Mouse (Mus musculus): Measurements from ENCODE around the gene 1700001C02Rik. TPM values are rescaled to one million over a fixed set of nuclear protein-coding genes. Genes with fewer than 3 reads are reported as not detected.

Gene 1700001C02Rik
- polyA plus RNA-seq, 1 experiment from 2014 or later = not detected

DNA sequence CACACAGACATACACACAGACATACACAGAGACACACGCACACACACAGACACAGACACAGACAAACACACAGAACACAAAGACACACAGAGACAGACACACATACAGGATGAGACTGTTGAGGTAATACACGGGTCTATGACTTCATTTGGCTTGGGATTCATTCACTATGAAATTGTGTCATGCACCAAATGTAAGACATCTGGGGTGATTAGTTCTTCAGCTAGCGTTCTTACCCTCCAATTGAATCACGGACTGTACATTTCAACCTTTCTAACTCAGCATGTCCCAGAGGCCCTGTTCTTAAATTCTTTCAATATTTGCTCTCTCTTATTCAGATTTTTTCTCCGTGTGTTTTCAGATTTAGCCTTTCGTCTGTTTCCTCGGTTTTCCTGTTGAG lies 28.8 kb downstream of the 1700001C02Rik start:
- no peak overlapping the region for H3K4me2 ChIP-seq
- H3K9me3 ChIP-seq (replicated peaks) = no peaks in the 10 kb centered on the region
- H3K36me3 ChIP-seq = no peaks in the 10 kb centered on the region
- H3K27me3 ChIP-seq = no peaks in the 10 kb centered on the region
- H3K27ac ChIP-seq = no peak overlapping the region
- ATAC-seq (replicated peaks; ENCODE audit: insufficient number of reproducible peaks, insufficient read depth, low FRiP score, low read depth) = no peak
- no peak overlapping the region for H3K4me3 ChIP-seq
- H3K4me1 ChIP-seq (replicated peaks) = peaks cover 3% of the 10 kb centered on the region; the same call in 1 of the 2 replicates
- 80% methylated on average over 7 of the region's 7 CpGs for WGBS
- no peak overlapping the region for H3K9ac ChIP-seq

GRCm38 (mm10) chr5:30495288-30495687 lies 29.4 kb downstream of the 1700001C02Rik start:
- no peak overlapping the region for H3K27ac ChIP-seq
- H3K9ac ChIP-seq = no peak overlapping the region
- no peaks in the 10 kb centered on the region for H3K27me3 ChIP-seq
- no peak overlapping the region for H3K4me3 ChIP-seq
- H3K36me3 ChIP-seq = no peaks in the 10 kb centered on the region
- 78% methylated on average over 2 of the region's 2 CpGs for WGBS
- no peaks in the 10 kb centered on the region for H3K9me3 ChIP-seq (replicated peaks)
- no peak for ATAC-seq (replicated peaks; ENCODE audit: insufficient number of reproducible peaks, insufficient read depth, low FRiP score, low read depth)
- H3K4me1 ChIP-seq (replicated peaks) = peaks cover 3% of the 10 kb centered on the region; the same call in 1 of the 2 replicates
- H3K4me2 ChIP-seq = no peak overlapping the region

GRCm38 (mm10) chr5:30496821-30497220 lies 31.0 kb downstream of the 1700001C02Rik start:
- Histone ChIP-seq H3K27ac (no peak overlapping the region), H3K4me2 (no peak overlapping the region), H3K36me3 (no peaks in the 10 kb centered on the region), H3K9ac (no peak overlapping the region), H3K9me3 (replicated peaks) (no peaks in the 10 kb centered on the region), H3K4me1 (replicated peaks) (peaks cover 3% of the 10 kb centered on the region; the same call in 1 of the 2 replicates), H3K27me3 (no peaks in the 10 kb centered on the region), H3K4me3 (no peak overlapping the region)
- 74% methylated on average over 8 of the region's 8 CpGs for WGBS
- ATAC-seq (replicated peaks; ENCODE audit: insufficient number of reproducible peaks, insufficient read depth, low FRiP score, low read depth) = no peak

DNA sequence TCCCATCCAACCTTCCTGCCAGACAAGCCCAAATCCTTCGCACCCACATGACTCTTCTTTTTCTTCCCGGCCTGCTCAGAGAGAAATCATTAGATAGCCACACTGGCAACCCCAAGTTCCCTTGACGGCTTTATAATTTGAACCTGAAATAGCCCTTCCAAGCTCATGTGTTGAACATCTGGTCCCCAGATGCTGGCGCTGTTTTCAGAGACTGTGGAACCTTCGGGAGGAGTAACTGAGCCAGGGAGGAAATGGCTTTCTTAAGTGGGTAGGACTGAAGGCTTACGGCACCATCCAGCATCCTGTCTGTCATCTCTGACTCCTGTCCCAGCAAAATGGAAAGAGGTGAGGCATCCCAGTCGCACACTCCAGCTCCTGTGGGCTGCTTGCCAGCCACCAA lies 31.5 kb downstream of the 1700001C02Rik start:
- no peak overlapping the region for H3K27ac ChIP-seq
- no peaks in the 10 kb centered on the region for H3K27me3 ChIP-seq
- no peak overlapping the region for H3K9ac ChIP-seq
- no peak overlapping the region for H3K4me2 ChIP-seq
- H3K9me3 ChIP-seq (replicated peaks) = no peaks in the 10 kb centered on the region
- 67% methylated on average over 7 of the region's 7 CpGs for WGBS
- no peak for ATAC-seq (replicated peaks; ENCODE audit: insufficient number of reproducible peaks, insufficient read depth, low FRiP score, low read depth)
- H3K4me3 ChIP-seq = no peak overlapping the region
- H3K36me3 ChIP-seq = no peaks in the 10 kb centered on the region
- H3K4me1 ChIP-seq (replicated peaks) = peaks cover 3% of the 10 kb centered on the region; the same call in 1 of the 2 replicates

DNA sequence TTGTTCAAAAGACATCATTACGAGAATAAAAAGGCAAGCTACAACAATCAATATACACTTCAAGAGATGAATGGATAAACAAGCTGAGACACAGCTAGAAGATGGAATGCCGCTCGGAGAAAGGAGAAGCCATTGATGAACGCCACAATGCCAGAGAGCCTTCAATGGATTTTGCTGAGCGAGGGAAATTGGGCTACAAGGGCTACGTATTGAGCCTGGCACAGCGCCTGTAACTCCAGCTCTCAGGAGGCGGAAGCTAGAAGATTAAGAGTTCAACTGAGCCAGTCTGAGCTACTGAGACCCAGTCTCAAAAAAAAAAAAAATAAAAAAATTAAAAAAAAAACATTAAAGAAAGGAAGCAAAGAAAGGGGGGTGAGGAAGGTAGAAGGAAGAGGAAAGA lies 47.3 kb downstream of the 1700001C02Rik start:
- H3K9ac ChIP-seq = no peak overlapping the region
- no peaks in the 10 kb centered on the region for H3K9me3 ChIP-seq (replicated peaks)
- H3K27me3 ChIP-seq = no peaks in the 10 kb centered on the region
- no peak overlapping the region for H3K4me2 ChIP-seq
- no peaks in the 10 kb centered on the region for H3K36me3 ChIP-seq
- ATAC-seq (replicated peaks; ENCODE audit: insufficient number of reproducible peaks, insufficient read depth, low FRiP score, low read depth) = no peak
- no peak overlapping the region for H3K27ac ChIP-seq
- H3K4me1 ChIP-seq (replicated peaks) = peaks cover 11% of the 10 kb centered on the region
- no peak overlapping the region for H3K4me3 ChIP-seq
- WGBS = 82% methylated on average over 8 of the region's 8 CpGs

GRCm38 (mm10) chr5:30516376-30516775 lies 50.5 kb downstream of the 1700001C02Rik start:
- no peaks in the 10 kb centered on the region for H3K36me3 ChIP-seq
- no peak overlapping the region for H3K4me3 ChIP-seq
- no peak for ATAC-seq (replicated peaks; ENCODE audit: insufficient number of reproducible peaks, insufficient read depth, low FRiP score, low read depth)
- H3K4me2 ChIP-seq = no peak overlapping the region
- no peaks in the 10 kb centered on the region for H3K27me3 ChIP-seq
- H3K9ac ChIP-seq = no peak overlapping the region
- no peaks in the 10 kb centered on the region for H3K9me3 ChIP-seq (replicated peaks)
- peaks cover 10% of the 10 kb centered on the region; the same call in 1 of the 2 replicates for H3K4me1 ChIP-seq (replicated peaks)
- H3K27ac ChIP-seq = no peak overlapping the region
- WGBS = 49% methylated on average over 7 of the region's 7 CpGs

DNA sequence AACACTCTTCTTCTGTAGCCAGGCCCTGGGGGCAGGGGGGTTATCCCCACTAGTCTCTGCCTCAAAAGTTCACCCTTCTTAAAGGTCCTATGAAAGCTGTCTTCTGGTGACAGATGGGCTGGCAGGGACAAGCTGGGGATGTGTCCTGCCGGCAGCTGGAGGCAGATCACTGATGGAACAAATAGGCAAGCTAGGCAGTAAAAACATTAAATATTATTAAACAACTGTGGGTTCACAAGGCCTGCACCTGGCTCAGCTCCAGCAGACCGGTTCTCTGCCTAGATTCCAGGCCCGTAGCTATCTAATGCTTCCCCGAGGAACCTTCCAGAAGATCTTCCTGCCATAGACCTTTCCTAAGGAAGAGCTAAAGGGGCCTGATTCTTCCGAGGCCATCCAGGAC lies 52.3 kb downstream of the 1700001C02Rik start:
- peaks cover 10% of the 10 kb centered on the region; the same call in 1 of the 2 replicates for H3K4me1 ChIP-seq (replicated peaks)
- H3K4me3 ChIP-seq = no peak overlapping the region
- no peak overlapping the region for H3K4me2 ChIP-seq
- H3K27ac ChIP-seq = no peak overlapping the region
- ATAC-seq (replicated peaks; ENCODE audit: insufficient number of reproducible peaks, insufficient read depth, low FRiP score, low read depth) = no peak
- 53% methylated on average over 5 of the region's 5 CpGs for WGBS
- no peaks in the 10 kb centered on the region for H3K9me3 ChIP-seq (replicated peaks)
- H3K36me3 ChIP-seq = no peaks in the 10 kb centered on the region
- H3K9ac ChIP-seq = no peak overlapping the region
- no peaks in the 10 kb centered on the region for H3K27me3 ChIP-seq

DNA sequence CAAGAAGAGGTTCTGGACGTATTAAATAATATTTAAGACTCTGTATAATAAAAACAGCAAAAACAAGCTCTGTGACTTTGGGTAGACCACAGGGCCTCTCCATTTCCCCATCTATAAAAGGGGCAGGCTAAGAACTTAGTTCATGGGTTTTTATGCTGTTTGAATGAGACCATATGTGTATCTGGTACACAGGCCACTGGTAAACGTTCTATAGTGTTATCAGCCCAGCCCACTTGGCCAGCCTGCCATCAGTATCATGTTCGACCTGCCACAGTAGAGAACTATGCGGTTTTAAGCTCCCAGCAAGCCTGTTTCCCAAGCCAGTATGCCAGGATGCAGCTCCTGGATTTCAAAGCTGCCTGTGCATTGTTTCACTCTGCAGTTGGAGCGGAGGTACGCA lies 52.7 kb downstream of the 1700001C02Rik start:
- no peak overlapping the region for H3K9ac ChIP-seq
- no peak overlapping the region for H3K27ac ChIP-seq
- 61% methylated on average over 6 of the region's 6 CpGs for WGBS

DNA sequence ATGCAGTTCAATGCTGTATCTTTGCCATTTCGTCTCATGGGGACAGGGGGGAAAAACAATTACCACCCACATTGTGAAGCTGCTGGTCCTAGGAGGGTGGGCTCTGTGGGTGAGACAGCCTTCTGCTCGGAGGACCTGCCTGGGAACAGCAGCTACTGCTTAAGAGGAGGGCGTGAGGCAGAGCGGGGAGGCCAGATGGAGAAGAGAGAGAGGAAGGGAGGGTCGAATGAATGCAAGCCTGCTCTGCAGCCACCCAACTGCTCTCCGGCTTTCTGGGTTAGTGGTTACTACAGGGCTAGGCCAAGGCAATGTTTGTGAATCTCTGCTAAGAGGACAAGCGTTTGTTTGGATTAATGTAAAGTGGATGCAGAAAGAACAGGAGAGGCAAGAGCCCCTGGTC lies 53.6 kb downstream of the 1700001C02Rik start:
- Histone ChIP-seq H3K4me2 (no peak overlapping the region), H3K27me3 (no peaks in the 10 kb centered on the region), H3K9ac (no peak overlapping the region), H3K9me3 (replicated peaks) (no peaks in the 10 kb centered on the region), H3K4me1 (replicated peaks) (peaks cover 13% of the 10 kb centered on the region; the same call in 1 of the 2 replicates), H3K27ac (no peak overlapping the region), H3K4me3 (no peak overlapping the region), H3K36me3 (no peaks in the 10 kb centered on the region)
- no peak for ATAC-seq (replicated peaks; ENCODE audit: insufficient number of reproducible peaks, insufficient read depth, low FRiP score, low read depth)
- WGBS = 53% methylated on average over 7 of the region's 7 CpGs

More for the DNA sequence above, 52.7 kb downstream of the 1700001C02Rik start:
- Histone ChIP-seq H3K4me3 (no peak overlapping the region), H3K4me2 (no peak overlapping the region), H3K4me1 (replicated peaks) (peaks cover 10% of the 10 kb centered on the region; the same call in 1 of the 2 replicates), H3K9me3 (replicated peaks) (no peaks in the 10 kb centered on the region), H3K36me3 (no peaks in the 10 kb centered on the region), H3K27me3 (no peaks in the 10 kb centered on the region)
- no peak for ATAC-seq (replicated peaks; ENCODE audit: insufficient number of reproducible peaks, insufficient read depth, low FRiP score, low read depth)

GRCm38 (mm10) chr5:30520214-30520732 lies 54.4 kb downstream of the 1700001C02Rik start:
- H3K4me1 ChIP-seq (replicated peaks) = peaks cover 13% of the 10 kb centered on the region; the same call in 1 of the 2 replicates

DNA sequence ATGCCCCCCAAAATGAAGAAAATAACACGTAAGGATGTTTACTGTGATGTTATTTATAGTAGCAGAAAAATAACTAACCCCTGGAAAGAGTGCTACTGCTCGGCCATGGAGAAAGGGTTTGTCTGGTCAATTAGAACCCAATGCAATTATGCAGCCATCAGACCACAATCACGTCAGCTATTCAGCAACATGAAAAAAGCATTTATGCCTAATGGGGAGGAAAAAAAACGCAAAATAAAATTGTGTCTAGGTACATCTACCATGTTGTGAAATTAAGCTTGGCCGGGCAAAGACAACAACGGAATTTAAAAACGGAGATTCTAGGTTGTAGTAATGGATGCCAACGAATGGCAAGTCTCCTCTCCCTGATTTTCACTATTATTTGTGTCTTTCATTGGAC lies 56.6 kb downstream of the 1700001C02Rik start:
- Histone ChIP-seq H3K27ac (no peak overlapping the region), H3K4me1 (replicated peaks) (peaks cover 17% of the 10 kb centered on the region), H3K9me3 (replicated peaks) (no peaks in the 10 kb centered on the region), H3K9ac (no peak overlapping the region), H3K36me3 (no peaks in the 10 kb centered on the region), H3K27me3 (no peaks in the 10 kb centered on the region), H3K4me3 (no peak overlapping the region), H3K4me2 (no peak overlapping the region)
- ATAC-seq (replicated peaks; ENCODE audit: insufficient number of reproducible peaks, insufficient read depth, low FRiP score, low read depth) = no peak
- WGBS = 88% methylated on average over 8 of the region's 8 CpGs

More at GRCm38 (mm10) chr5:30520214-30520732, 54.4 kb downstream of the 1700001C02Rik start:
- H3K4me3 ChIP-seq = no peak overlapping the region
- H3K9ac ChIP-seq = no peak overlapping the region
- H3K9me3 ChIP-seq (replicated peaks) = no peaks in the 10 kb centered on the region
- no peak overlapping the region for H3K4me2 ChIP-seq
- no peaks in the 10 kb centered on the region for H3K27me3 ChIP-seq
- no peaks in the 10 kb centered on the region for H3K36me3 ChIP-seq
- 70% methylated on average over 10 of the region's 10 CpGs for WGBS
- no peak overlapping the region for H3K27ac ChIP-seq
- ATAC-seq (replicated peaks; ENCODE audit: insufficient number of reproducible peaks, insufficient read depth, low FRiP score, low read depth) = no peak

DNA sequence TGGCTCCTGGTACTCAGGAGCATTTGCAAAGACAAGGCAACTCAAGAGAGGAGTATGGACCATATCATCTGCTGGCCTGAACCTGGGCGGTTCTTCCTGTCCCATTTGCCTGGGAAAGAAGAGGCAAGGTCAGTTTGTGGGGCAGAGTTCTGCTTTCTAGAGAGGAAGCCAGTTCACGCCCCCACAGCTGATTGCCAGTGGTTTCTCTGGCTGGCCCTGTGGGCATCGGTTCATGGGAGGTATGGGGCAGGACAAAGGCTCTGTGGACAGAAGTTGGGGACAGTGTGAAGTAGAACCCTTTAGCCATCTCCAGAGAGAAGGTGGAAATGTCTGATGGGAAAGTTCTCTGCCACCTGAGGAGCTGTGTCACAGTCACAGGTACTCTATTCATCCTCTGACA lies 57.3 kb downstream of the 1700001C02Rik start:
- ATAC-seq (replicated peaks; ENCODE audit: insufficient number of reproducible peaks, insufficient read depth, low FRiP score, low read depth) = no peak
- Histone ChIP-seq H3K9ac (no peak overlapping the region), H3K36me3 (no peaks in the 10 kb centered on the region), H3K27ac (no peak overlapping the region), H3K4me2 (no peak overlapping the region), H3K9me3 (replicated peaks) (no peaks in the 10 kb centered on the region), H3K4me3 (no peak overlapping the region), H3K27me3 (no peaks in the 10 kb centered on the region), H3K4me1 (replicated peaks) (peaks cover 16% of the 10 kb centered on the region)
- 79% methylated on average over 3 of the region's 3 CpGs for WGBS

Measured in heart, embryonic 15.5 days (tissue).